Mouse (Mus musculus): Measurements from ENCODE around the gene Csn1s1.

Csn1s1 gene

DNA sequence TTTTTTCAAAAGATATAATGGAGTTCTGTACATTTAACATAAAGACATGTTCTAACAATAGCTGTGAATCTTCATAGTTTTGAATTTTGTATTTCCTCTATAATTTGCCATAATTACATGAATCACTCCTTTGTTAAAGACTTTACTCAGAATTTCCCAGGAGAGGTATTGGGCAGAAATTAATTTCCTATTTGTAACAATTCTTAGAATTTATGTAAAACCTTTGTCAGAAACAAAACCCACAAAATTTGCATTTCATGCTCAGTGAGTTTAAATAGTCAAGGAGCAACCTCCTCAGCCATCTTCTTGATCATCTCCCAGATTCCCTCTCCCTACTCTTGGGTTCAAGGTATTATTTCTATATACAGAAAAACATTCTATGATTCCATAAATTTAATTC is at the start of gene Csn1s1:
TSS of gene Csn1s1 (plus strand) at position 301 of the 400 bp plus-strand sequence.
- no peak for DNase-seq (ENCODE audit: low spot score)

GRCm38 (mm10) chr5:87622681-87623080 is 43.3 kb upstream of the Csn1s1 start:
- no peak for DNase-seq (ENCODE audit: low spot score)

- no peak for DNase-seq (ENCODE audit: low spot score)
Measured at GRCm38 (mm10) chr5:87642787-87643186, 23.2 kb upstream of the Csn1s1 start.

- no peak for DNase-seq (ENCODE audit: low spot score)
Measured at GRCm38 (mm10) chr5:87699530-87699929, 33.5 kb downstream of the Csn1s1 start, which contains the start of gene Csn2. Gene Csn2 (minus strand): TSS chr5:87699630.

- no peak for DNase-seq (ENCODE audit: low spot score)
Measured at GRCm38 (mm10) chr5:87705891-87706290, 39.9 kb downstream of the Csn1s1 start.
